Mouse (Mus musculus): ENCODE results near the gene Fam3b. TPM values are rescaled to one million over a fixed set of nuclear protein-coding genes. Genes with fewer than 3 reads are reported as not detected.

Fam3b gene
- polyA plus RNA-seq, 1 experiment from 2014 or later = not detected

DNA sequence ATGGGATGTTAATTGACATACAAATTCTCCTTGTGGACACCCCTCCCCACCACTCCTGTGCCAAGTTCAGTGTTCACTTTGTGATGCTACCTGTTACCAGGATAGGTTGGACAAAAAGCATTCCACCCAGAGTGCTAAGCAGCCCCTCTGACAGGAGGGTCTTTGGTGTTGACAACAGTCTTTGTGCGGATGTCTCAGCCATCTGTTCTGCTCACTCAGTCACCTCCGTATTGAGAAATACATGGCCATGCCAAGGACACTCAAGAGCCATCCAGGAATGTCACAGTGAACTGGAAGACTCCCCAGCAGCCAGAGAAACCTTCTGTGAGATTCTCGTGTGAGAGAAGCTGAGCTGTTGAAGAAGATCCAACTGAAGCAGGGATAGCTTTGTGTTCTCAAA, 76.4 kb downstream of the Fam3b start:
- H3K9ac ChIP-seq (replicated peaks) = no peak overlapping the region
- no peaks in the 10 kb centered on the region for H3K4me1 ChIP-seq
- 82% methylated on average over 3 of the region's 3 CpGs for WGBS
- H3K27ac ChIP-seq (replicated peaks) = no peak overlapping the region
- no peak for ATAC-seq (ENCODE audit: low FRiP score, low read depth)
- H3K27me3 ChIP-seq = no peaks in the 10 kb centered on the region
- no peak overlapping the region for H3K4me3 ChIP-seq
- H3K9me3 ChIP-seq = no peaks in the 10 kb centered on the region
- H3K4me2 ChIP-seq (replicated peaks) = no peak overlapping the region
- no peaks in the 10 kb centered on the region for H3K36me3 ChIP-seq

DNA sequence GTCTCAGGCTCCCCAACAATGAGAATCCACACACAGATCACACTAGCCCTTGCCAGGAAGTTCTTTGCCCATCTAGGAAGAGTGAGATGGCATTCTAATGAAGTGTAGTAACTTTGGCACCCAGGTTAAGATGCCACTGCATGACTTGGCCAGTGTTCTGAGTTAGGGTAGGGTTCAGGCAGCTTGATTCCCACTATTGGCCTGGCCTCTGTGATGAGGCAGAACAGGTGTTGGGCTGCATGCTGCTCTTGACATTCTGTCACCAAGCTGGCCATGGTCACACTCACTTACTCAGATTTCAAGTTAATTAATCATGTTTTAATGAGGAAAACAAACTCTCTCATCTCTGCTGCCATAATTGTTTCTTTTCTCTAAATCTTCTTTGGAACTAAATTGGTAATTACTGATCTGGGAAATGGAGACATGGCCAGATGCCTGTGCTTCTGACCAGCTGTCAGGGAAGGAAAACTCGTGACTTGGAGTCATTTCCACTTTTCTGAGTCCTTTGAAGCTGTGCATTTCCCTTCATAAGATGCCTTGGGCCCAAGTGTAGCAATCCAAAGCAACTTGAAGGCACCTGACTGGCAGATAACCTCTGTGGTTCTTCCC, 77.1 kb downstream of the Fam3b start:
- ATAC-seq (ENCODE audit: low FRiP score, low read depth) = no peak
- Histone ChIP-seq H3K4me3 (no peak overlapping the region), H3K27me3 (no peaks in the 10 kb centered on the region)

GRCm38 (mm10) chr16:97434206-97434605, 80.4 kb downstream of the Fam3b start:
- Histone ChIP-seq H3K36me3 (no peaks in the 10 kb centered on the region), H3K9ac (replicated peaks) (no peak overlapping the region), H3K9me3 (no peaks in the 10 kb centered on the region), H3K4me3 (no peak overlapping the region), H3K4me2 (replicated peaks) (no peak overlapping the region), H3K27me3 (no peaks in the 10 kb centered on the region), H3K4me1 (no peaks in the 10 kb centered on the region), H3K27ac (replicated peaks) (no peak overlapping the region)
- ATAC-seq (ENCODE audit: low FRiP score, low read depth) = no peak
- WGBS = 89% methylated on average over 2 of the region's 2 CpGs

More for the DNA sequence above, 77.1 kb downstream of the Fam3b start:
- no peak overlapping the region for H3K4me2 ChIP-seq (replicated peaks)
- no peaks in the 10 kb centered on the region for H3K9me3 ChIP-seq
- H3K9ac ChIP-seq (replicated peaks) = no peak overlapping the region
- no peaks in the 10 kb centered on the region for H3K36me3 ChIP-seq
- H3K27ac ChIP-seq (replicated peaks) = no peak overlapping the region
- no peaks in the 10 kb centered on the region for H3K4me1 ChIP-seq
- 44% methylated on average over 1 of the region's 1 CpGs for WGBS

DNA sequence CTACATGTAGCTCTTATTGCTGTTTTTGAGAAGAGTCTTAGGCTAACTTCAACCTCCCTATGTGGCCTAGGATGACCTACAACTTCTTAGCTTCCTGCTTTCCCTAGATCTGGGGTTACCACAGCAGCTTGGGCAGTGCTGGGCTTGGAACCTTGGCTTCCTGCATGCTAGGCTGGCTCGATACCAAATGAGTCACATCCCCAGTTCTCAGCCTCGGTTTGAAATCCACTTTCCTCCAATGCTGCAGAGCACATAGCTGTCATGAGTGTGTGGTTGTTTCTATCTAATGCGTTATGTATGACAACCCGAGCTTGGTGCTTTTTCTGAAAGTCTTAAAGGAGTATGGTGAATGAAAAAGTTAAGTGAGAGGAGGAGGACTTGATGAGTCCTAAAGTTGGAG, 83.3 kb downstream of the Fam3b start:
- Histone ChIP-seq H3K4me2 (replicated peaks) (no peak overlapping the region), H3K4me1 (no peaks in the 10 kb centered on the region), H3K9ac (replicated peaks) (no peak overlapping the region), H3K9me3 (no peaks in the 10 kb centered on the region), H3K27me3 (no peaks in the 10 kb centered on the region), H3K27ac (replicated peaks) (no peak overlapping the region), H3K4me3 (no peak overlapping the region), H3K36me3 (no peaks in the 10 kb centered on the region)
- ATAC-seq (ENCODE audit: low FRiP score, low read depth) = no peak
- WGBS = 79% methylated on average over 4 of the region's 4 CpGs

- Histone ChIP-seq H3K4me1 (no peaks in the 10 kb centered on the region), H3K4me2 (replicated peaks) (no peak overlapping the region), H3K27me3 (no peaks in the 10 kb centered on the region), H3K27ac (replicated peaks) (no peak overlapping the region), H3K36me3 (no peaks in the 10 kb centered on the region), H3K9me3 (no peaks in the 10 kb centered on the region), H3K4me3 (no peak overlapping the region), H3K9ac (replicated peaks) (no peak overlapping the region)
- no peak for ATAC-seq (ENCODE audit: low FRiP score, low read depth)
- WGBS = 94% methylated on average over 4 of the region's 4 CpGs
Measured at GRCm38 (mm10) chr16:97430091-97430490, 84.5 kb downstream of the Fam3b start.

DNA sequence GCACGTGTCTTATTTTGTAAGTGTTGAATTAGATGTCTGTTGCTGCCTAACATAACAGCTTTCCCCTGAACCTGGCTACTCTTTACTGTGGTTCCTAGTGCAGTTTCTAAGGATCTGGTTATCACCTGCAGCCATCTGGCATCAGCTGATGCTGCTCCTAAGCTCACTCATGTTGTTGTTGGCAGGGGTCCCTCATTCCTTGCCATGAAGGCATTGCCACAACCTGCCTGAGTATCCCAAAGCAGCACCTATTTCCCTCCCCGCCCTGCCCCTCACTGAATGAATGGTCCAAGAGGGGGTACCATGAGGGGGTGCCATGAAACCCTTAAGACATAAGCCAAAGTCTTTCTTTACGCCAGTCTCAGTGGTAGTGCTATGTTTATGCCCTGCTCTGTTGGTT, 86.6 kb downstream of the Fam3b start:
- Histone ChIP-seq H3K36me3 (no peaks in the 10 kb centered on the region), H3K27me3 (no peaks in the 10 kb centered on the region), H3K9me3 (no peaks in the 10 kb centered on the region), H3K27ac (replicated peaks) (no peak overlapping the region), H3K9ac (replicated peaks) (no peak overlapping the region), H3K4me3 (no peak overlapping the region), H3K4me2 (replicated peaks) (no peak overlapping the region), H3K4me1 (no peaks in the 10 kb centered on the region)
- 89% methylated on average over 3 of the region's 3 CpGs for WGBS
- ATAC-seq (ENCODE audit: low FRiP score, low read depth) = no peak

DNA sequence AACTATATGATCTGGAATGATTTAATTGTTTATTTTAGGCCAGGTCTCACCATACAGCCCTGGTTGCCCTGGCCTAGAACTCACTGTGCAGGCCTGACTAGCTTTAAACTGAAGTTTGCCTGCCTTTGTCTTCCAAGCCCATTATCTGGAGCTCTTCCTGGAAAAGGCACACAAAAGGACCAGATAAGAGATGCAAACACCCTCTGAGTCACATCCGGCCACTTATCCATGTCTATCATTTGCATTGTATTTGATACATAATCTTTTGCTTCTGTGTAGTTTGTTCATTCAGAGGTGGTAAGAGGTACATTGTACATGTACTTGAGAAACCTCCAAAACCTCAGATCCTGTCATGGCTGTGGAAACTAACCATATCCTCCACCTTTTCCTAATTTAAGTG, 91.0 kb downstream of the Fam3b start:
- no peaks in the 10 kb centered on the region for H3K36me3 ChIP-seq
- WGBS = 75% methylated on average over 1 of the region's 1 CpGs
- no peak overlapping the region for H3K4me3 ChIP-seq
- no peak overlapping the region for H3K4me2 ChIP-seq (replicated peaks)
- H3K27me3 ChIP-seq = no peaks in the 10 kb centered on the region
- H3K27ac ChIP-seq (replicated peaks) = no peak overlapping the region
- no peak overlapping the region for H3K9ac ChIP-seq (replicated peaks)
- ATAC-seq (ENCODE audit: low FRiP score, low read depth) = no peak
- no peaks in the 10 kb centered on the region for H3K4me1 ChIP-seq
- no peaks in the 10 kb centered on the region for H3K9me3 ChIP-seq

DNA sequence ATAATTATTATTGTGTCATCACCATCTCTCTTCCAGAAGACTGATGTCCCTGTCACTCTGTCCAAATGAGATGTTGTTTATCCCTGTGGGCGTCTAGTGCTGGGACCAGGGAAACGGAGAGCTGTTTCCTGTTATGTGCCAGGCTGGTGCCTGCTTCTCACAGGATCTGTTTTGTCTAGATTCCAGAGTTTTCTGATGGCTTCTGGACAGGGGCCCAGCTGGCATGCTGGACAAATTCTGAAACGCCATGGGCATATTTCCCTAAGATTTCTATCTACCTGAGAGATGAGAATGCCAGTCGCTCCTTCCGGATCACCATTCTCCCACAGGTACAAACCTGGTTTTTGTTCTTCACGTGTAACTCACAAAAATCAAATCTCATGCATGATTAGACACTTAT, 92.9 kb downstream of the Fam3b start:
- H3K4me2 ChIP-seq (replicated peaks) = no peak overlapping the region
- no peaks in the 10 kb centered on the region for H3K9me3 ChIP-seq
- H3K27ac ChIP-seq (replicated peaks) = no peak overlapping the region
- no peaks in the 10 kb centered on the region; the same call in 1 of the 2 replicates for H3K4me1 ChIP-seq
- no peak overlapping the region for H3K4me3 ChIP-seq
- no peak for ATAC-seq (ENCODE audit: low FRiP score, low read depth)
- no peaks in the 10 kb centered on the region for H3K27me3 ChIP-seq
- no peak overlapping the region for H3K9ac ChIP-seq (replicated peaks)
- H3K36me3 ChIP-seq = no peaks in the 10 kb centered on the region
- WGBS = 90% methylated on average over 6 of the region's 6 CpGs

Other genes with a start within 250 kb of the Fam3b start
- gene Bace2, start 158.1 kb downstream of the Fam3b start, polyA plus RNA-seq (2016; fragmentation: Nextera tagmentation; extraction: Ambion mirVana) = 2.2 and 3.0 TPM in 2 replicates
- 0.28 and 0.35 TPM in 2 replicates for gene Mx1, start 51.9 kb downstream of the Fam3b start, polyA plus RNA-seq (2016; fragmentation: Nextera tagmentation; extraction: Ambion mirVana)
- gene Tmprss2, start 96.4 kb upstream of the Fam3b start, polyA plus RNA-seq (2016; fragmentation: Nextera tagmentation; extraction: Ambion mirVana) = 0.48 and 0.55 TPM in 2 replicates
- 0.99 and 1.0 TPM in 2 replicates for gene Ripk4, start 249.0 kb upstream of the Fam3b start, polyA plus RNA-seq (2016; fragmentation: Nextera tagmentation; extraction: Ambion mirVana)